Mouse (Mus musculus): Measurements from ENCODE around the gene Cul7. TPM values are rescaled to one million over a fixed set of nuclear protein-coding genes. Genes with fewer than 3 reads are reported as not detected.

The Cul7 gene
- polyA plus RNA-seq, 1 experiment from 2014 or later: 33.6 TPM

DNA sequence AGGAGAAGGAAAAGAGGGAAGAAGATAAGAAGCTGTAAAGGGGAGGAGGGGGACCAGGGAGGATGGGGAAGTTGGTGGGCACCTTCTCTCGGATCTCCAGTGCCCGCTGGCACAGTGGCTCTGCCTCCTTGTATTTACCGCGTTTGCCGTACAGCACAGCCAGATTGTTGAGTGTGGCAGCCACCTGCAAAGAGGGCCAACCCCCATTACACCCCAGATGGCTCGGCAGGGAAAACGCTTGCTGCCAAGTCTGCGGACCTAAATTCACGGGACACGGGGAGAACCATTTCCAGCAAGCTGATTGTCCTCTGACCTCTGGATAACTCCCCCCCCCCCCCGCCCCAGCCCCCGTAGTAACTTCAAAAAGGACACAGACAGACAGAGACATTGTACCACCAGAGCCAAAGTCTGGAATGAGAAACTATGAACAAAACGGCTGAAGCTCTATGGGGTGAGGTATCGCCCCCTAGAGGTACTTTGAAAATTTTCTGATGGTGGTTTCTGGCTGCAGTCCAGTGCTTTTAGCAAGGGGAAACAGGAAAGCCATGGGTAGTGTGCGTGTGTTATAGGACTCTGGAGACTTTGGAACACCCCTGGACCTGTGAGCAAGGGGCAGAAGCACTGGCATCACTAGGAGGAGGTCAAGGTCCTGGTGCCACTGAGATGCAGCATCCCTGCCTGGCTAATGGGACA, 13.2 kb upstream of the Cul7 start:
- Histone ChIP-seq H3K36me3 (ENCODE audit: control insufficient read depth, insufficient read depth, low read length) (peaks cover 6% of the 10 kb centered on the region), H3K4me3 (ENCODE audit: low read depth, low read length) (no peak overlapping the region), H3K4me1 (ENCODE audit: control insufficient read depth, insufficient read depth, low read length) (no peaks in the 10 kb centered on the region; the same call in 1 of the 2 replicates), H3K9me3 (replicated peaks; ENCODE audit: control insufficient read depth, low read length) (no peaks in the 10 kb centered on the region), H3K9ac (ENCODE audit: low read depth, low read length) (0 out of 2 replicates have a peak overlapping the region, but pooled peaks have one; percentile 8), H3K27ac (ENCODE audit: low read depth, low read length) (no peak overlapping the region), H3K4me2 (peak overlapping the region; percentile 39; the same call in 1 of the 2 replicates), H3K27me3 (ENCODE audit: control insufficient read depth, insufficient read depth, low read length) (no peaks in the 10 kb centered on the region)
- 21% methylated on average over 15 of the region's 15 CpGs for WGBS (ENCODE audit: insufficient replicate concordance)
- ATAC-seq (replicated peaks; ENCODE audit: insufficient number of reproducible peaks, low FRiP score, low TSS enrichment): no peak

DNA sequence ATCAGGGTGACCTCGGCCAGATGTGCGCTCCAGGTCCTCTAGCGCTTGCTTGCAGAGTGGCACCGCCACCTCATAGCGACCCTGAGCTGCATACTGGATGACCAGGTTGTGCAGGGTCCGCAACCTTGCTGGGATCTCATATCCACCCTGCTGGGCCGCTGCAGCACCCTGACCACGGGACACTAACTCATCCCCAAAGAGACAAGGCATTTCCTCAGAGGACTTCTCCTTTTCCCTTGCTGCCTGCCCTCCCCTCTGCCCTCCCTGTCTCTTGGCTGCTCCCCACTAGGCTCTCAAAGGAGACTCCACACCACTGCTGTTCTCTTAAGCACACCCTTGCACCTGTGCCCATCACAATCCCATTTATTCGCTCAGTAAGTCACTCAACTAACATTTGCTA, 10.2 kb upstream of the Cul7 start:
- H3K9me3 ChIP-seq (replicated peaks; ENCODE audit: control insufficient read depth, low read length): no peaks in the 10 kb centered on the region
- H3K27ac ChIP-seq (ENCODE audit: low read depth, low read length): no peak overlapping the region
- 71% methylated on average over 9 of the region's 9 CpGs for WGBS (ENCODE audit: insufficient replicate concordance)
- no peaks in the 10 kb centered on the region for H3K27me3 ChIP-seq (ENCODE audit: control insufficient read depth, insufficient read depth, low read length)
- ATAC-seq (replicated peaks; ENCODE audit: insufficient number of reproducible peaks, low FRiP score, low TSS enrichment): no peak
- H3K36me3 ChIP-seq (ENCODE audit: control insufficient read depth, insufficient read depth, low read length): peaks cover 6% of the 10 kb centered on the region; the same call in 1 of the 2 replicates
- no peak overlapping the region for H3K4me3 ChIP-seq (ENCODE audit: low read depth, low read length)
- no peak overlapping the region for H3K9ac ChIP-seq (ENCODE audit: low read depth, low read length)
- peaks cover 7% of the 10 kb centered on the region for H3K4me1 ChIP-seq (ENCODE audit: control insufficient read depth, insufficient read depth, low read length)
- H3K4me2 ChIP-seq: no peak overlapping the region

DNA sequence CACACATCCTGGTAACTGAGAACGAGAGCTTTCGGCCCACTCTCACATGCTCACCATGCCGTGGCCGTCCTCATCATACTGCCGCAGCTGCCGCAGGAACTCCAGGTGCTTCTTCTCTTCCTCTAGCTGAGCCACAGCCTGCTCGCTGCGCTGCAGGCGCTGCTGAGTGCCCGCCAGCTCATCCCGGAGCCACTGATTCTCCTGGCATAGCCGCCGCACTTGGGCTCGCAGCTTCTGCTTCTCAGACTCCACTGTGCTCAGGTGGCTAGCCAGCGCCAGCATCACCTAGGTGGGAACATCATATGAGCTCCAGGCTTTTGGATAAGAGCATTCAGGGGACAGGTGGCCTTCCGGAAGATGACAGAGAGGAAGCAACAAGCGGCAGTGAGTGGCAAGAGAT, 8.1 kb upstream of the Cul7 start:
- no peaks in the 10 kb centered on the region for H3K27me3 ChIP-seq (ENCODE audit: control insufficient read depth, insufficient read depth, low read length)
- H3K4me2 ChIP-seq: no peak overlapping the region
- peaks cover 14% of the 10 kb centered on the region for H3K4me1 ChIP-seq (ENCODE audit: control insufficient read depth, insufficient read depth, low read length)
- H3K9me3 ChIP-seq (replicated peaks; ENCODE audit: control insufficient read depth, low read length): no peaks in the 10 kb centered on the region
- H3K4me3 ChIP-seq (ENCODE audit: low read depth, low read length): no peak overlapping the region
- H3K36me3 ChIP-seq (ENCODE audit: control insufficient read depth, insufficient read depth, low read length): peaks cover 3% of the 10 kb centered on the region; the same call in 1 of the 2 replicates
- ATAC-seq (replicated peaks; ENCODE audit: insufficient number of reproducible peaks, low FRiP score, low TSS enrichment): no peak
- WGBS (ENCODE audit: insufficient replicate concordance): 84% methylated on average over 17 of the region's 17 CpGs
- no peak overlapping the region for H3K27ac ChIP-seq (ENCODE audit: low read depth, low read length)
- H3K9ac ChIP-seq (ENCODE audit: low read depth, low read length): no peak overlapping the region

DNA sequence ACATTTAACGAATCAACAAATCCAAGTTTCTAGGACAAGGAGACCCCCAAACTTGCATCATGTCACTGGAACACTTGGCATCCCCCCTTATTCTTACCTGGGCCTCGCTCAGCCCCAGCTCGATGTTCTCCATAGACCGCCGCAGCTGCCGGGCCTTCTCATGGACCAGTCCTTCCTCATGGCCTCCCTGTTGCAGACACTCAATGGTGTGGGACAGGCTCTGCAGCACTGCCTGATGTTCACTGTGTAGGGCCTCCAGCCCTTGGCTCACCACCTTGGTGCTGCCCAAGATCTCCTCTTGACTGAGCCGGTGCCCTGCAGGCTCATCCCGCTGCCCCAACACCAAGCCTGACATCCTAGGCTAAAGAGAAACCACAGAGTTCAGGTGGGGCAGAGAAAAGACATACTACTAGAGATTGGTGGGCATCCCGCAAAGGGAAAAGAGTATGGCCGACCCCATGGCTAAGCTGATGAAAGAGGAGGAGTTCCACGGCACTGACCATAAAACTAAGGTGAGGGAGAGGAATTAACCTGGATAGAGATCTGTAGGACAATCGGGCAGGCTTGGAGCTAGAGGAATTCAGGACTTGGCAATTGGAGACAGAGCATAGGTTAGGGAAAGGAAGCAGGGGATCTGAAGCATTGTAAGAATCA, 5.9 kb upstream of the Cul7 start:
- H3K4me3 ChIP-seq (ENCODE audit: low read depth, low read length): peak overlapping the region; percentile 76

DNA sequence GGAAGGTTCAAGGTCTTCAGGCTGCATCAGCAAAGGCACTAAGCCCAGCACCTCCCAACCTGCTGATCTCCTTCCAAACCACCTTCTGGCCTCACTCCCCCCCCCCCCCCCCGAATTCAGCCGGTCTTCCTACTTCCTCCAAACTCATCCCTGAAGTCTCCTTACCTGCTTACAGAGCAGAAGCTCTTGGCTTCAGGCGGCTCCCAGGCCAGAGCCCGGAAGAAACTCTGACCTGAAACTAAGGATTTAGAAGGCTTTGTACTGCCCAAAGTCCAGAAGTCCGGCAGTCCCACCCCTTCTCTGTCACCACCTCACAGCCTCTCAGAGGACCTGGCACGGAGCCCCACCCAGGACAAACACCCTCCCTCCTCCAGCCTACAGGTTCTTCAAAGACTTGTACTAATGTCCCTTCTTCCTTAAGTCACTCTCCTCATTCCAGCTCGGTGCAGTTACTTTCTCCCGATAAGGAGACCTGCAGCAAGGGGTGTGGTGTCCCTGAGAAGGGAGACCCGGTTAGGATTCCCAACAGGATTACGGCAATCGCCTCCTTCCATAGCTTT, 5.1 kb upstream of the Cul7 start:
- no peaks in the 10 kb centered on the region for H3K9me3 ChIP-seq (replicated peaks; ENCODE audit: control insufficient read depth, low read length)
- no peak for ATAC-seq (replicated peaks; ENCODE audit: insufficient number of reproducible peaks, low FRiP score, low TSS enrichment)
- H3K9ac ChIP-seq (ENCODE audit: low read depth, low read length): peak overlapping the region; percentile 85
- H3K27me3 ChIP-seq (ENCODE audit: control insufficient read depth, insufficient read depth, low read length): no peaks in the 10 kb centered on the region
- peak overlapping the region; percentile 91 for H3K4me2 ChIP-seq
- H3K4me3 ChIP-seq (ENCODE audit: low read depth, low read length): peak overlapping the region; percentile 76
- peaks cover 5% of the 10 kb centered on the region for H3K36me3 ChIP-seq (ENCODE audit: control insufficient read depth, insufficient read depth, low read length)
- peaks cover 19% of the 10 kb centered on the region for H3K4me1 ChIP-seq (ENCODE audit: control insufficient read depth, insufficient read depth, low read length)
- WGBS (ENCODE audit: insufficient replicate concordance): 8% methylated on average over 10 of the region's 11 CpGs
- H3K27ac ChIP-seq (ENCODE audit: low read depth, low read length): peak overlapping the region; percentile 77

More for the DNA sequence above, 5.9 kb upstream of the Cul7 start:
- WGBS (ENCODE audit: insufficient replicate concordance): 83% methylated on average over 12 of the region's 12 CpGs
- H3K4me2 ChIP-seq: peak overlapping the region; percentile 91
- H3K27me3 ChIP-seq (ENCODE audit: control insufficient read depth, insufficient read depth, low read length): no peaks in the 10 kb centered on the region
- H3K9ac ChIP-seq (ENCODE audit: low read depth, low read length): peak overlapping the region; percentile 85
- no peak overlapping the region for H3K27ac ChIP-seq (ENCODE audit: low read depth, low read length)
- no peaks in the 10 kb centered on the region for H3K9me3 ChIP-seq (replicated peaks; ENCODE audit: control insufficient read depth, low read length)
- peaks cover 14% of the 10 kb centered on the region for H3K4me1 ChIP-seq (ENCODE audit: control insufficient read depth, insufficient read depth, low read length)
- no peak for ATAC-seq (replicated peaks; ENCODE audit: insufficient number of reproducible peaks, low FRiP score, low TSS enrichment)
- peaks cover 5% of the 10 kb centered on the region for H3K36me3 ChIP-seq (ENCODE audit: control insufficient read depth, insufficient read depth, low read length)

DNA sequence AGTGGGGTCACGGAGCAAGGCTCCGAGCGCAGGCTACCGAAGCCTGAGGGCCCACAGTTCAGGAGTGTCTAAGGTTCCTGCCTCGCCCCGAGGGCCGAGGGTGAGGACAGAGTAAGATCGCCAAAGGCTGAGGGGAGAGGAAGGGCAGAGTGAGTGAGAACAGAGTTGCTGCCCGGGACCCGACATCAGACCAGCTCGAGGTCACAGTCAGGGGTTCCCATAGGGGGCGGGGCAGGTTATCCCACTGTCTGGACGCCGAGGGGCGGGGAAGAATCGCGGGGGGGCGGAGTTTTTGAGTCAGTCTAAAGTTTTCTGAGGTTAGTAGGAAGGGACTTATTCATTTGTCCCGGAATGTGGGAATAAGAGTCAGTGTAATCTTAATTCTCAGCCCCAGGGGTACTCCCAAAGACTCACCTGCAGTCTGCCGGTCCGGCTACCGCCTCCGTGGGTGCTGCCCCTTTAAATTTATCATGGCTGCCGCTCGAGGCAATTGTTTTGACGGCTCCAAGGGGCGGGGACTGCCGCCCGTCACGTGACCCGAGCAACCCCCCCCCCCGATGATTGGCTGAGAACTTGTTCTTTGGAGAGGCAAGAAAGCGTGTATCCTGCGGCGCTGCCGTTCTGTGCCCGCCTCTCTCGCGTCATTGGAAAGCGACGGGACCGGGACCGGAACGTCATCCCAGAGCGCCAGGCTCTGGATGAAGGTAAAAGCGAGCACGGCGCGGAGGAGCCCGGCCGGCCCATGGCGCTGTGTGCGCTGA, 4.4 kb upstream of the Cul7 start, which contains the start of the genes Klc4 and Mrpl2:
Klc4 (minus strand) TSS at position 462 of the 761 bp plus-strand sequence.
Mrpl2 (plus strand) TSS at position 669 of the 761 bp plus-strand sequence.
- WGBS (ENCODE audit: insufficient replicate concordance): under 1% methylated on average over 53 of the region's 53 CpGs
- Histone ChIP-seq H3K27me3 (ENCODE audit: control insufficient read depth, insufficient read depth, low read length) (no peaks in the 10 kb centered on the region), H3K9ac (ENCODE audit: low read depth, low read length) (peak within 1 kb of the TSS; percentile 85), H3K4me1 (ENCODE audit: control insufficient read depth, insufficient read depth, low read length) (peaks cover 21% of the 10 kb centered on the region), H3K4me2 (peak within 1 kb of the TSS; percentile 91), H3K9me3 (replicated peaks; ENCODE audit: control insufficient read depth, low read length) (no peaks in the 10 kb centered on the region), H3K27ac (ENCODE audit: low read depth, low read length) (peak within 1 kb of the TSS; percentile 78), H3K4me3 (ENCODE audit: low read depth, low read length) (peak within 1 kb of the TSS; percentile 76), H3K36me3 (ENCODE audit: control insufficient read depth, insufficient read depth, low read length) (peaks cover 5% of the 10 kb centered on the region)
- ATAC-seq (replicated peaks; ENCODE audit: insufficient number of reproducible peaks, low FRiP score, low TSS enrichment): peak; percentile 75

DNA sequence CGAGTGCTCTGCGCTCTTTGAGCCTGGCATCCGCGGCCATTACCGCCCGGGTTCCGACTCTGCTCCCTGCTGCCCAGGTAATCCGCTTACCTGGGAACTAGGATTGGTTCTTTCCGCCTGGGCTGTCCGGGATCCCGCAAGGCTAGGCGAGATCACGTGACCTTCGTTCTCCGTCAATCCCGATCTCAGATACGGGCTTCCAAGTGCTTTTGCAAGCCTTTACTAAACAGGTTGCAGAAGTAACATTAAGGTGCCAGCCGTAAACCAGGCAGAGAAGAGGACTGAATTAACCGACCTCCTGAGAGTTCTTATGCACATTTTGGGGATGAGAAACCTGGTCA, 3.8 kb upstream of the Cul7 start:
- peak overlapping the region; percentile 78 for H3K27ac ChIP-seq (ENCODE audit: low read depth, low read length)
- H3K4me1 ChIP-seq (ENCODE audit: control insufficient read depth, insufficient read depth, low read length): peaks cover 24% of the 10 kb centered on the region
- H3K36me3 ChIP-seq (ENCODE audit: control insufficient read depth, insufficient read depth, low read length): peaks cover 5% of the 10 kb centered on the region
- H3K27me3 ChIP-seq (ENCODE audit: control insufficient read depth, insufficient read depth, low read length): no peaks in the 10 kb centered on the region
- WGBS (ENCODE audit: insufficient replicate concordance): 0% methylated on average over 19 of the region's 19 CpGs
- no peaks in the 10 kb centered on the region for H3K9me3 ChIP-seq (replicated peaks; ENCODE audit: control insufficient read depth, low read length)
- ATAC-seq (replicated peaks; ENCODE audit: insufficient number of reproducible peaks, low FRiP score, low TSS enrichment): no peak
- H3K9ac ChIP-seq (ENCODE audit: low read depth, low read length): peak overlapping the region; percentile 85
- peak overlapping the region; percentile 76 for H3K4me3 ChIP-seq (ENCODE audit: low read depth, low read length)
- H3K4me2 ChIP-seq: peak overlapping the region; percentile 91

DNA sequence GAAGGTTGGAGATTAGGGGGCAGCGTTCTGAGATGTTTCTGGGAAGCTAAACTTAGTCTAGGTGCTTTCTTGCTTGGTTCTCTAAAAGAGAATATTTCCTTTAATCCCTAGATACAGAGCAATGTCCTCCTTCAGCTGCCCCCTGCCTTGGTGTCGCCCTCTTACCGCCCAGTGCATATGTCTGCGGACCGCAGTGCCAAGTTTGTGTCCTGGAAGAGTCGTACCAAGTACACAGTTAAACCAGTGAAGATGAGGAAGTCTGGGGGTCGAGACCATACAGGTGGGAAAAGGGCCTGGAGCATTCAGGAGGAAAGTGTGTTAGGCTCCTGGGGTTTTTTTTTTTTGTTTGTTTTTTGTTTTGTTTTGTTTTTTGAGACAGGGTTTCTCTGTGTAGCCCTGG, 2.9 kb upstream of the Cul7 start:
- no peaks in the 10 kb centered on the region for H3K27me3 ChIP-seq (ENCODE audit: control insufficient read depth, insufficient read depth, low read length)
- ATAC-seq (replicated peaks; ENCODE audit: insufficient number of reproducible peaks, low FRiP score, low TSS enrichment): no peak
- 85% methylated on average over 7 of the region's 7 CpGs for WGBS (ENCODE audit: insufficient replicate concordance)
- H3K9ac ChIP-seq (ENCODE audit: low read depth, low read length): no peak overlapping the region
- H3K36me3 ChIP-seq (ENCODE audit: control insufficient read depth, insufficient read depth, low read length): peaks cover 2% of the 10 kb centered on the region
- H3K27ac ChIP-seq (ENCODE audit: low read depth, low read length): no peak overlapping the region
- H3K4me3 ChIP-seq (ENCODE audit: low read depth, low read length): no peak overlapping the region
- peaks cover 34% of the 10 kb centered on the region for H3K4me1 ChIP-seq (ENCODE audit: control insufficient read depth, insufficient read depth, low read length)
- no peaks in the 10 kb centered on the region for H3K9me3 ChIP-seq (replicated peaks; ENCODE audit: control insufficient read depth, low read length)
- H3K4me2 ChIP-seq: no peak overlapping the region; the same call in 1 of the 2 replicates

Measured in heart, embryonic 11.5 days (tissue).